Mouse (Mus musculus) monocyte, adult 2 months (primary cell): ENCODE data around the gene Nsa2.
"Not testable (repeated sequence)": the region's sequence is repeated elsewhere in the genome, so short reads cannot be mapped to it uniquely, and the experiment has no call there.

Experiments used
- DNase-seq, 2 experiments: peaks; one replicate each; pipeline ENCODE4 v3.0.0; 2022; ENCODE audit warnings: low spot score in 2 of 2, low read depth in 1 of 2

Nsa2 gene

GRCm38 (mm10) chr13:97137466-97138400 lies at the start of gene Nsa2, which contains the start of gene Gfm2:
TSS of gene Nsa2 (minus strand) at chr13:97137937.
TSS of gene Gfm2 (plus strand) at chr13:97137937.
- DNase-seq = peak; percentile 82

GRCm38 (mm10) chr13:97186346-97186745 lies 48.6 kb upstream of the Nsa2 start:
- DNase-seq = no peak

GRCm38 (mm10) chr13:97184656-97185055 lies 46.9 kb upstream of the Nsa2 start:
- DNase-seq = no peak

GRCm38 (mm10) chr13:97184168-97184567 lies 46.4 kb upstream of the Nsa2 start:
- no peak for DNase-seq

GRCm38 (mm10) chr13:97182821-97183220 lies 45.1 kb upstream of the Nsa2 start:
- DNase-seq = no peak

- no peak for DNase-seq
These were observed 42.5 kb upstream of the Nsa2 start for GRCm38 (mm10) chr13:97180113-97180828.

GRCm38 (mm10) chr13:97178943-97179342 lies 41.2 kb upstream of the Nsa2 start:
- no peak for DNase-seq

- DNase-seq = no peak
These were observed 39.0 kb upstream of the Nsa2 start for GRCm38 (mm10) chr13:97176731-97177130.

- no peak for DNase-seq
These were observed 38.0 kb upstream of the Nsa2 start for GRCm38 (mm10) chr13:97175520-97176264.

- no peak for DNase-seq
These were observed 8.1 kb upstream of the Nsa2 start for GRCm38 (mm10) chr13:97145834-97146233.

- no peak for DNase-seq
These were observed 4.6 kb upstream of the Nsa2 start for GRCm38 (mm10) chr13:97142321-97142720.

GRCm38 (mm10) chr13:97138404-97138931 lies 731 bp upstream of the Nsa2 start:
- DNase-seq = not testable (repeated sequence)

- DNase-seq = not testable (repeated sequence)
These were observed 7.3 kb downstream of the Nsa2 start for GRCm38 (mm10) chr13:97130413-97130812.

- DNase-seq = not testable (repeated sequence)
These were observed 8.1 kb downstream of the Nsa2 start for GRCm38 (mm10) chr13:97129654-97130053.

GRCm38 (mm10) chr13:97121341-97121740 lies 16.4 kb downstream of the Nsa2 start:
- no peak for DNase-seq

- DNase-seq = no peak
These were observed 28.7 kb downstream of the Nsa2 start for GRCm38 (mm10) chr13:97109046-97109445.

GRCm38 (mm10) chr13:97107721-97108120 lies 30.0 kb downstream of the Nsa2 start:
- not testable (repeated sequence) for DNase-seq

GRCm38 (mm10) chr13:97104996-97105395 lies 32.7 kb downstream of the Nsa2 start:
- no peak for DNase-seq

- no peak for DNase-seq
These were observed 38.4 kb downstream of the Nsa2 start, which contains the start of gene Gm6169 for GRCm38 (mm10) chr13:97099187-97099852. TSS of gene Gm6169 (minus strand) at chr13:97099237.

- no peak for DNase-seq
These were observed 42.0 kb downstream of the Nsa2 start for GRCm38 (mm10) chr13:97095726-97096125.
